In genomic region chr4:143298431-143299315, GRCm38 (mm10) we compare ENCODE assay signal across 8 mouse cellular contexts. TPM values are rescaled to one million over a fixed set of nuclear protein-coding genes. Genes with fewer than 3 reads are reported as not detected.
A peak's percentile ranks its signal among the peaks of the same experiment; 100 is the strongest.
DNase-seq lines count a peak whose midpoint lies in the region; ATAC-seq and TF ChIP-seq lines count a peak whose summit lies in the region.

No protein-coding gene starts in this region.

- H3K36me3 ChIP-seq in heart, embryonic 14.5 days (ENCODE audit: control insufficient read depth, insufficient read depth, low read length): no peaks in the 10 kb centered on the region
- no peaks in the 10 kb centered on the region for H3K36me3 ChIP-seq in limb, embryonic 14.5 days (ENCODE audit: control insufficient read depth, insufficient read depth, low read length)

- no peak for TF ChIP-seq POLR2A in limb, embryonic 14.5 days (IDR thresholded peaks at IDR 0.05; ENCODE audit: borderline replicate concordance, extremely low read depth, insufficient read depth, insufficient read length)

- DNase-seq in gastrocnemius, postnatal 14 days: peak; percentile 47
- DNase-seq in gastrocnemius, adult 18-20 months (ENCODE audit: low spot score): no peak
- DNase-seq in limb, embryonic 14.5 days (ENCODE audit: low spot score): peak; percentile 38
- no peak for DNase-seq in layer of hippocampus, adult 9-10 months (ENCODE audit: low spot score)

- ATAC-seq in heart, embryonic 14.5 days (ENCODE audit: insufficient number of reproducible peaks, insufficient read depth, low FRiP score, low read depth): no peak; the same call in 1 of the 2 replicates
- peak; percentile 73 for ATAC-seq in limb, embryonic 14.5 days (ENCODE audit: low FRiP score, low read depth)
- peak; percentile 37; the same call in 1 of the 2 replicates for ATAC-seq in neutrophil, adult 5-6 weeks (ENCODE audit: extremely low read depth, insufficient number of reproducible peaks, low FRiP score, poor library complexity, severe bottlenecking)
- ATAC-seq in megakaryocyte-erythroid progenitor cell, adult 5-6 weeks (replicated peaks; ENCODE audit: low FRiP score, low TSS enrichment, poor library complexity, severe bottlenecking): no peak

- WGBS in heart, embryonic 14.5 days: 9% methylated on average over 23 of the region's 24 CpGs
- 4% methylated on average over 24 of the region's 24 CpGs for WGBS in limb, embryonic 14.5 days

- peak overlapping the region; percentile 76 for H3K4me2 ChIP-seq in heart, embryonic 14.5 days (ENCODE audit: low read length)
- peak overlapping the region; percentile 90 for H3K4me2 ChIP-seq in limb, embryonic 14.5 days (replicated peaks; ENCODE audit: low read depth, low read length, severe bottlenecking)

- peaks cover 13% of the 10 kb centered on the region for H3K27me3 ChIP-seq in heart, embryonic 14.5 days (ENCODE audit: control insufficient read depth, insufficient read depth, low read length)
- no peaks in the 10 kb centered on the region for H3K27me3 ChIP-seq in limb, embryonic 14.5 days (ENCODE audit: control insufficient read depth, insufficient read depth, low read length)

- no peak overlapping the region for H3K27ac ChIP-seq in brown adipose tissue, adult 24 weeks (replicated peaks; ENCODE audit: low read depth, low read length)
- no peak overlapping the region; a peak in 2 of 4 replicates for H3K27ac ChIP-seq in heart, embryonic 14.5 days (replicated peaks in 1 of 2; ENCODE audit: control insufficient read depth in 1 of 2, insufficient read depth in 1 of 2, low read depth in 2 of 2, low read length in 2 of 2)
- peak overlapping the region; percentile 71; the same call in 1 of the 2 replicates for H3K27ac ChIP-seq in limb, embryonic 14.5 days (replicated peaks; ENCODE audit: low read depth, low read length)

- intact Hi-C loops in gastrocnemius, postnatal 14 days (cut with DNase I; ENCODE audit: low total_unique reads): no loop called here

- H3K4me3 ChIP-seq in brown adipose tissue, adult 24 weeks (ENCODE audit: insufficient read depth, low read depth, low read length): peak overlapping the region; percentile 44
- peak overlapping the region; percentile 46 to 66 for H3K4me3 ChIP-seq in heart, embryonic 14.5 days (ENCODE audit: control insufficient read depth in 1 of 2, insufficient read depth in 1 of 2, low read depth in 1 of 2, low read length in 2 of 2)
- H3K4me3 ChIP-seq in limb, embryonic 14.5 days (replicated peaks; ENCODE audit: low read length): peak overlapping the region; percentile 52

- peak overlapping the region; percentile 57 for H3K9ac ChIP-seq in heart, embryonic 14.5 days (ENCODE audit: low read length)
- H3K9ac ChIP-seq in limb, embryonic 14.5 days (ENCODE audit: low read depth, low read length, severe bottlenecking): peak overlapping the region; percentile 59

- no peaks in the 10 kb centered on the region for H3K9me3 ChIP-seq in heart, embryonic 14.5 days (ENCODE audit: control insufficient read depth, low read length)
- no peaks in the 10 kb centered on the region for H3K9me3 ChIP-seq in limb, embryonic 14.5 days (ENCODE audit: control insufficient read depth, low read length)

- no peaks in the 10 kb centered on the region; the same call in 1 of the 2 replicates for H3K4me1 ChIP-seq in brown adipose tissue, adult 24 weeks (ENCODE audit: control insufficient read depth, insufficient read depth, insufficient read length, low read length)
- peaks cover 21 to 31% of the 10 kb centered on the region in 2 experiments for H3K4me1 ChIP-seq in heart, embryonic 14.5 days (ENCODE audit: control insufficient read depth in 2 of 2, insufficient read depth in 2 of 2, low read length in 2 of 2)
- peaks cover 46% of the 10 kb centered on the region for H3K4me1 ChIP-seq in limb, embryonic 14.5 days (ENCODE audit: control insufficient read depth, insufficient read depth, low read length)

RNA-seq across cellular contexts. Expression of gene Pdpn, which starts 0.7 kb away (rescaled TPM):
- total RNA-seq in gastrocnemius, postnatal 14 days (2021): 10 to 100 TPM; 12.5 to 16.1 TPM
- 1 to 10 TPM; 4.7 to 5.2 TPM for total RNA-seq in gastrocnemius, adult 18-20 months (2021)
- 4.0 and 7.2 TPM in 2 replicates for polyA plus RNA-seq in brown adipose tissue, adult 24 weeks (2012; ENCODE audit: insufficient read depth, insufficient read length, missing spikeins)
- polyA plus RNA-seq in heart, embryonic 14.5 days (2014; fragmentation: Nextera tagmentation; extraction: Ambion mirVana): 24.5 and 26.9 TPM in 2 replicates
- polyA plus RNA-seq in limb, embryonic 14.5 days (2012; rRNA removed): 24.2 and 34.3 TPM in 2 replicates
- 77.4 and 80.3 TPM in 2 replicates for polyA plus RNA-seq in limb, embryonic 14.5 days (2014; fragmentation: Nextera tagmentation; extraction: Ambion mirVana)
- not detected in 2 replicates for total RNA-seq in neutrophil, adult 5-6 weeks (2017)
- not detected in 2 replicates for total RNA-seq in megakaryocyte-erythroid progenitor cell, adult 5-6 weeks (2014; fragmentation: Nextera tagmentation)
- not detected in 2 replicates for total RNA-seq in megakaryocyte-erythroid progenitor cell, adult 5-6 weeks (2017)

RNA-seq across cellular contexts. Expression of gene Lrrc38, which starts 50.9 kb away (rescaled TPM):
- 10 to 100 TPM; 21.0 to 22.1 TPM for total RNA-seq in gastrocnemius, postnatal 14 days (2021)
- 10 to 100 TPM; 33.4 to 37.4 TPM for total RNA-seq in gastrocnemius, adult 18-20 months (2021)
- polyA plus RNA-seq in brown adipose tissue, adult 24 weeks (2012; ENCODE audit: insufficient read depth, insufficient read length, missing spikeins): 0.59 and 2.9 TPM in 2 replicates
- polyA plus RNA-seq in heart, embryonic 14.5 days (2014; fragmentation: Nextera tagmentation; extraction: Ambion mirVana): 0.24 and 0.47 TPM in 2 replicates
- 1.8 and 2.4 TPM in 2 replicates for polyA plus RNA-seq in limb, embryonic 14.5 days (2012; rRNA removed)
- polyA plus RNA-seq in limb, embryonic 14.5 days (2014; fragmentation: Nextera tagmentation; extraction: Ambion mirVana): 1.2 and 1.5 TPM in 2 replicates
- total RNA-seq in neutrophil, adult 5-6 weeks (2017): not detected in 2 replicates
- total RNA-seq in megakaryocyte-erythroid progenitor cell, adult 5-6 weeks (2014; fragmentation: Nextera tagmentation): not detected in 2 replicates
- total RNA-seq in megakaryocyte-erythroid progenitor cell, adult 5-6 weeks (2017): not detected in 2 replicates

Comparison
In these comparisons a context has a peak if more than half of its experiments do, and no peak if none do; other contexts are left out.
1. DNase-seq: peak in gastrocnemius, postnatal 14 days (single experiment) and limb, embryonic 14.5 days (single experiment); none in gastrocnemius, adult 18-20 months (single experiment) and layer of hippocampus, adult 9-10 months (single experiment).
2. ATAC-seq: peak in limb, embryonic 14.5 days (single experiment) and neutrophil, adult 5-6 weeks (single experiment); none in heart, embryonic 14.5 days (single experiment) and megakaryocyte-erythroid progenitor cell, adult 5-6 weeks (single experiment).
3. RNA of gene Lrrc38, which starts 50.9 kb away (total RNA-seq): 33.4 to 37.4 TPM in gastrocnemius, adult 18-20 months and 21.0 to 22.1 TPM in gastrocnemius, postnatal 14 days; not detected in neutrophil, adult 5-6 weeks and not detected in megakaryocyte-erythroid progenitor cell, adult 5-6 weeks; every median in the first group is over 10 times any median in the second.
4. Peak in every context shown above with its lines, with median percentiles within 50 percentile points of each other: H3K4me3 ChIP-seq.